ENCODE assay signal across 20 mouse cellular contexts in the genomic region with DNA sequence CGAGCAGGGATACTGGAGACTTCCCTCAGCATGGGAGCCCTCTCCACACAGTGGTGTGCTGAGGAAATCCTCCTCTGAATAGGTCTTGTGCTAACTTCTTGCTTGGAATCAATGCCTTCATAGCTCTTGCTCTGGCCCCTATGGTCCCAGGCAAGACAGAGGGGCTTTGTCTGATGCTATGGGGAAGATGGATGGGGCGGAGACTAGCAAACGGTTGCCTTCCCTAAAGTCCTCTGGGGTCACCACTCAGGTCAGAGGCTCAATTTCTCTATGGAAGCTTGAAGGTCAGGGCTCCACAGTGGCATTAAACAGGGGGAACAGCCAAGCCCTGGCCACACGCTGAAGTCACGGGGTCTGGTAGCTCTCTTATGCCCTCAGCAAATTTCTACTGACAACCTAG.
DNase-seq lines count a peak whose midpoint lies in the region; ATAC-seq and TF ChIP-seq lines count a peak whose summit lies in the region.
"Had no signal": no experiment of that assay in that cellular context is flagged by ENCODE, and none has a peak within 500 bp of the region (broad histone marks: within the 10 kb centered on the region; RNA-seq: fewer than 3 reads in every experiment).

No protein-coding gene starts in this region.

- no peaks in the 10 kb centered on the region for H3K36me3 ChIP-seq in forebrain, embryonic 12.5 days (replicated peaks)
- no peaks in the 10 kb centered on the region for H3K36me3 ChIP-seq in forebrain, embryonic 11.5 days (ENCODE audit: control insufficient read depth, insufficient read depth, low read length)
- no peaks in the 10 kb centered on the region for H3K36me3 ChIP-seq in lung, embryonic 14.5 days (ENCODE audit: insufficient read depth)
- H3K36me3 ChIP-seq in embryonic facial prominence, embryonic 12.5 days = no peaks in the 10 kb centered on the region
- no peaks in the 10 kb centered on the region for H3K36me3 ChIP-seq in neural tube, embryonic 11.5 days (ENCODE audit: control insufficient read depth, insufficient read depth, low read length)
- no peaks in the 10 kb centered on the region for H3K36me3 ChIP-seq in intestine, embryonic 15.5 days
- H3K36me3 ChIP-seq: heart, embryonic 15.5 days; limb, embryonic 15.5 days; neural tube, embryonic 12.5 days had no signal

- H3K9ac ChIP-seq in forebrain, embryonic 12.5 days = no peak overlapping the region
- no peak overlapping the region for H3K9ac ChIP-seq in forebrain, embryonic 11.5 days (ENCODE audit: low read length)
- no peak overlapping the region; the same call in 1 of the 2 replicates for H3K9ac ChIP-seq in lung, embryonic 14.5 days
- no peak overlapping the region for H3K9ac ChIP-seq in embryonic facial prominence, embryonic 12.5 days
- no peak overlapping the region for H3K9ac ChIP-seq in neural tube, embryonic 11.5 days (ENCODE audit: low read length)
- no peak overlapping the region for H3K9ac ChIP-seq in intestine, embryonic 15.5 days
- H3K9ac ChIP-seq: heart, embryonic 15.5 days; limb, embryonic 15.5 days; neural tube, embryonic 12.5 days had no signal

- H3K4me1 ChIP-seq in forebrain, embryonic 12.5 days = peaks cover 55% of the 10 kb centered on the region
- peaks cover 11% of the 10 kb centered on the region for H3K4me1 ChIP-seq in forebrain, embryonic 11.5 days (replicated peaks; ENCODE audit: control insufficient read depth, insufficient read depth, low read length)
- H3K4me1 ChIP-seq in lung, embryonic 14.5 days (ENCODE audit: insufficient read depth) = peaks cover 20% of the 10 kb centered on the region
- H3K4me1 ChIP-seq in embryonic facial prominence, embryonic 12.5 days = peaks cover 37% of the 10 kb centered on the region
- H3K4me1 ChIP-seq in neural tube, embryonic 11.5 days (ENCODE audit: control insufficient read depth, insufficient read depth, low read length) = peaks cover 19% of the 10 kb centered on the region
- H3K4me1 ChIP-seq in intestine, embryonic 15.5 days (replicated peaks) = peaks cover 14% of the 10 kb centered on the region

- H3K27me3 ChIP-seq in forebrain, embryonic 12.5 days = no peaks in the 10 kb centered on the region
- H3K27me3 ChIP-seq in forebrain, embryonic 11.5 days (ENCODE audit: control insufficient read depth, insufficient read depth, low read length) = no peaks in the 10 kb centered on the region
- H3K27me3 ChIP-seq in lung, embryonic 14.5 days (ENCODE audit: insufficient read depth, low read length) = no peaks in the 10 kb centered on the region
- H3K27me3 ChIP-seq in embryonic facial prominence, embryonic 12.5 days = no peaks in the 10 kb centered on the region
- no peaks in the 10 kb centered on the region for H3K27me3 ChIP-seq in neural tube, embryonic 11.5 days (ENCODE audit: control insufficient read depth, insufficient read depth, low read length)
- H3K27me3 ChIP-seq in intestine, embryonic 15.5 days (replicated peaks) = 0 out of 2 replicates have a peak, but pooled peaks cover 3% of the 10 kb centered on the region
- H3K27me3 ChIP-seq: heart, embryonic 15.5 days; limb, embryonic 15.5 days; neural tube, embryonic 12.5 days had no signal

- no peak for ATAC-seq in forebrain, embryonic 12.5 days (ENCODE audit: low FRiP score)
- no peak for ATAC-seq in forebrain, embryonic 11.5 days (replicated peaks; ENCODE audit: low FRiP score)
- no peak for ATAC-seq in lung, embryonic 14.5 days (ENCODE audit: insufficient read depth)
- ATAC-seq in embryonic facial prominence, embryonic 12.5 days (ENCODE audit: insufficient number of reproducible peaks, insufficient read depth, low FRiP score, low TSS enrichment) = no peak
- no peak for ATAC-seq in neural tube, embryonic 11.5 days (ENCODE audit: insufficient read depth, low FRiP score, low TSS enrichment)
- ATAC-seq in intestine, embryonic 15.5 days = no peak
- ATAC-seq: activated CD4-positive, CD25-positive, alpha-beta regulatory T cell, adult 4 months; CD4-positive, CD25-positive, alpha-beta regulatory T cell, adult 4 months; intestine, embryonic 16.5 days had no signal

- 0 out of 2 replicates have a peak overlapping the region, but pooled peaks have one; percentile 25 for H3K27ac ChIP-seq in forebrain, embryonic 12.5 days
- no peak overlapping the region for H3K27ac ChIP-seq in forebrain, embryonic 11.5 days (ENCODE audit: low read depth, low read length)
- peak overlapping the region; percentile 50; the same call in 1 of the 2 replicates for H3K27ac ChIP-seq in lung, embryonic 14.5 days (ENCODE audit: low read depth)
- H3K27ac ChIP-seq in embryonic facial prominence, embryonic 12.5 days = 0 out of 2 replicates have a peak overlapping the region, but pooled peaks have one; percentile 4
- H3K27ac ChIP-seq in neural tube, embryonic 11.5 days (ENCODE audit: low read depth, low read length) = peak overlapping the region; percentile 44; the same call in 1 of the 2 replicates
- no peak overlapping the region for H3K27ac ChIP-seq in intestine, embryonic 15.5 days
- H3K27ac ChIP-seq: heart, adult 2 months; heart, embryonic 15.5 days; limb, embryonic 15.5 days; neural tube, embryonic 12.5 days; stomach, postnatal 0 days had no signal

- no peak for DNase-seq in forebrain, embryonic 11.5 days (ENCODE audit: low spot score)
- no peak for DNase-seq in lung, embryonic 14.5 days
- no peak for DNase-seq in lung, postnatal 36 days
- DNase-seq in neural tube, embryonic 11.5 days (ENCODE audit: low spot score) = peak; percentile 29
- DNase-seq: adrenal gland, postnatal 10 days; cerebellum, adult 9-11 months; gastrocnemius, postnatal 25 days; heart, adult 2 months; right cerebral cortex, adult 18-20 months had no signal

- WGBS in forebrain, embryonic 12.5 days = 45% methylated on average over 5 of the region's 5 CpGs
- WGBS in forebrain, embryonic 11.5 days = 42% methylated on average over 5 of the region's 5 CpGs
- WGBS in lung, embryonic 14.5 days = 57% methylated on average over 5 of the region's 5 CpGs
- WGBS in embryonic facial prominence, embryonic 12.5 days = 26% methylated on average over 5 of the region's 5 CpGs
- WGBS in neural tube, embryonic 11.5 days = 23% methylated on average over 5 of the region's 5 CpGs
- WGBS in intestine, embryonic 15.5 days = 71% methylated on average over 5 of the region's 5 CpGs

- TF ChIP-seq CTCF in lung, embryonic 14.5 days (IDR thresholded peaks at IDR 0.05; ENCODE audit: low read depth) = no peak

- no peak overlapping the region for H3K4me2 ChIP-seq in forebrain, embryonic 12.5 days
- H3K4me2 ChIP-seq in forebrain, embryonic 11.5 days (ENCODE audit: low read depth, low read length, severe bottlenecking) = no peak overlapping the region
- H3K4me2 ChIP-seq in lung, embryonic 14.5 days = no peak overlapping the region
- H3K4me2 ChIP-seq in embryonic facial prominence, embryonic 12.5 days (replicated peaks) = no peak overlapping the region
- no peak overlapping the region for H3K4me2 ChIP-seq in neural tube, embryonic 11.5 days (ENCODE audit: low read depth)
- H3K4me2 ChIP-seq in intestine, embryonic 15.5 days (replicated peaks) = no peak overlapping the region
- H3K4me2 ChIP-seq: heart, embryonic 15.5 days; limb, embryonic 15.5 days; neural tube, embryonic 12.5 days had no signal

- no peaks in the 10 kb centered on the region for H3K9me3 ChIP-seq in forebrain, embryonic 12.5 days
- H3K9me3 ChIP-seq in forebrain, embryonic 11.5 days (ENCODE audit: control insufficient read depth, low read length) = no peaks in the 10 kb centered on the region
- no peaks in the 10 kb centered on the region for H3K9me3 ChIP-seq in lung, embryonic 14.5 days (ENCODE audit: low read depth, low read length)
- H3K9me3 ChIP-seq in embryonic facial prominence, embryonic 12.5 days = no peaks in the 10 kb centered on the region
- H3K9me3 ChIP-seq in neural tube, embryonic 11.5 days (ENCODE audit: control insufficient read depth, low read length) = no peaks in the 10 kb centered on the region
- H3K9me3 ChIP-seq in intestine, embryonic 15.5 days = no peaks in the 10 kb centered on the region
- H3K9me3 ChIP-seq: heart, embryonic 15.5 days; limb, embryonic 15.5 days; neural tube, embryonic 12.5 days had no signal

- no peak overlapping the region for H3K4me3 ChIP-seq in forebrain, embryonic 12.5 days (replicated peaks)
- H3K4me3 ChIP-seq in forebrain, embryonic 11.5 days (ENCODE audit: low read depth, low read length) = no peak overlapping the region
- no peak overlapping the region for H3K4me3 ChIP-seq in lung, embryonic 14.5 days (ENCODE audit: low read depth, low read length)
- H3K4me3 ChIP-seq in embryonic facial prominence, embryonic 12.5 days = no peak overlapping the region
- no peak overlapping the region for H3K4me3 ChIP-seq in neural tube, embryonic 11.5 days (ENCODE audit: low read depth, low read length)
- H3K4me3 ChIP-seq in intestine, embryonic 15.5 days (replicated peaks) = no peak overlapping the region
- H3K4me3 ChIP-seq: erythroblast, embryonic 14.5 days; heart, adult 2 months; heart, embryonic 15.5 days; limb, embryonic 15.5 days; neural tube, embryonic 12.5 days had no signal

Comparison
In these comparisons a context has a peak if more than half of its experiments do, and no peak if none do; other contexts are left out.
1. H3K27ac ChIP-seq: peak in forebrain, embryonic 12.5 days (single experiment), lung, embryonic 14.5 days (single experiment), embryonic facial prominence, embryonic 12.5 days (single experiment) and neural tube, embryonic 11.5 days (single experiment); none in forebrain, embryonic 11.5 days (single experiment) and intestine, embryonic 15.5 days (single experiment).